Mouse (Mus musculus) stomach, embryonic 15.5 days (tissue): ENCODE results near the gene Armh3. TPM values are rescaled to one million over a fixed set of nuclear protein-coding genes. Genes with fewer than 3 reads are reported as not detected.

ENCODE experiments used
- ATAC-seq: fragments of 200-750 bp; cut with Nextera tagmentation; 2 replicates; pipeline ENCODE4 v1.8.0; 2017; ENCODE audit warnings: low read depth, moderate number of reproducible peaks, moderate TSS enrichment; ENCODE audit not compliant: insufficient read depth, low FRiP score
- H3K27ac ChIP-seq: fragments of 300-500 bp; sonication (generic); 2 replicates; pipeline ENCODE4 v1.5.1; 2015; ENCODE audit warnings: mild to moderate bottlenecking, inconsistent platforms
- H3K27me3 ChIP-seq: fragments of 300-500 bp; sonication (generic); replicated peaks from 2 replicates; pipeline ENCODE4 v1.6.1; 2015; ENCODE audit warnings: inconsistent platforms
- H3K36me3 ChIP-seq: fragments of 300-500 bp; sonication (generic); 2 replicates; pipeline ENCODE4 v1.6.1; 2015; ENCODE audit warnings: inconsistent platforms
- H3K4me1 ChIP-seq: fragments of 300-500 bp; sonication (generic); 2 replicates; pipeline ENCODE4 v1.6.1; 2015; ENCODE audit warnings: inconsistent platforms
- H3K4me2 ChIP-seq: fragments of 300-500 bp; sonication (generic); 2 replicates; pipeline ENCODE4 v1.6.1; 2015; ENCODE audit warnings: mild to moderate bottlenecking, inconsistent platforms
- H3K4me3 ChIP-seq: fragments of 300-500 bp; sonication (generic); replicated peaks from 2 replicates; pipeline ENCODE4 v1.5.1; 2015; ENCODE audit warnings: inconsistent platforms
- H3K9ac ChIP-seq: fragments of 300-500 bp; sonication (generic); 2 replicates; pipeline ENCODE4 v1.6.1; 2015; ENCODE audit warnings: inconsistent platforms
- H3K9me3 ChIP-seq: fragments of 300-500 bp; sonication (generic); 2 replicates; pipeline ENCODE4 v1.6.1; 2016; ENCODE audit warnings: inconsistent platforms
- WGBS: fragments of 180-500 bp; shearing (Covaris S2); methylation state at CpG from one replicate; pipeline ENCODE4 v1.1.7; 2015; 5-methylcytosine and 5-hydroxymethylcytosine counted together
- polyA plus RNA-seq: library from polyadenylated mRNA; unstranded; fragments of >200 nt; fragmentation: Nextera tagmentation; extraction: Ambion mirVana; gene quantifications from 2 replicates; pipeline ENCODE4 v1.2.1, GENCODE M21; 2015

The Armh3 gene
- polyA plus RNA-seq, 1 experiment from 2014 or later = 13.1 TPM

GRCm38 (mm10) chr19:46040149-46040902 lies 42.0 kb upstream of the Armh3 start:
- Histone ChIP-seq H3K4me1 (peaks cover 54% of the 10 kb centered on the region), H3K27ac (peak overlapping the region; percentile 99), H3K9me3 (no peaks in the 10 kb centered on the region), H3K36me3 (peaks cover 15% of the 10 kb centered on the region), H3K9ac (0 out of 2 replicates have a peak overlapping the region, but pooled peaks have one; percentile 11), H3K4me2 (peak overlapping the region; percentile 90), H3K27me3 (no peaks in the 10 kb centered on the region), H3K4me3 (peak overlapping the region; percentile 74)
- no peak for ATAC-seq
- WGBS = 34% methylated on average over 14 of the region's 14 CpGs

GRCm38 (mm10) chr19:46039478-46039877 lies 41.2 kb upstream of the Armh3 start:
- peak overlapping the region; percentile 89 for H3K27ac ChIP-seq
- peak overlapping the region; percentile 74 for H3K4me3 ChIP-seq
- H3K36me3 ChIP-seq = peaks cover 23% of the 10 kb centered on the region
- peak overlapping the region; percentile 80 for H3K9ac ChIP-seq
- H3K27me3 ChIP-seq = no peaks in the 10 kb centered on the region
- WGBS = under 1% methylated on average over 28 of the region's 30 CpGs
- ATAC-seq = peak; percentile 84
- no peaks in the 10 kb centered on the region for H3K9me3 ChIP-seq
- H3K4me2 ChIP-seq = peak overlapping the region; percentile 90
- peaks cover 54% of the 10 kb centered on the region for H3K4me1 ChIP-seq

GRCm38 (mm10) chr19:46038851-46039260 lies 40.6 kb upstream of the Armh3 start:
- Histone ChIP-seq H3K36me3 (peaks cover 30% of the 10 kb centered on the region), H3K4me3 (peak overlapping the region; percentile 74), H3K4me2 (peak overlapping the region; percentile 90), H3K9ac (peak overlapping the region; percentile 80), H3K27ac (peak overlapping the region; percentile 89), H3K27me3 (no peaks in the 10 kb centered on the region), H3K9me3 (no peaks in the 10 kb centered on the region), H3K4me1 (peaks cover 54% of the 10 kb centered on the region)
- WGBS = 0% methylated on average over 17 of the region's 17 CpGs
- no peak for ATAC-seq

GRCm38 (mm10) chr19:46037925-46038850 lies 39.9 kb upstream of the Armh3 start:
- Histone ChIP-seq H3K4me3 (peak overlapping the region; percentile 74), H3K9ac (peak overlapping the region; percentile 80), H3K27me3 (no peaks in the 10 kb centered on the region), H3K4me2 (peak overlapping the region; percentile 90), H3K4me1 (peaks cover 51% of the 10 kb centered on the region), H3K36me3 (peaks cover 36% of the 10 kb centered on the region), H3K27ac (peak overlapping the region; percentile 89), H3K9me3 (no peaks in the 10 kb centered on the region)
- 7% methylated on average over 13 of the region's 13 CpGs for WGBS
- no peak for ATAC-seq

GRCm38 (mm10) chr19:46037243-46037924 lies 39.1 kb upstream of the Armh3 start:
- 16% methylated on average over 6 of the region's 6 CpGs for WGBS
- ATAC-seq = 0 out of 2 replicates have a peak, but pooled peaks have one; percentile 11
- H3K36me3 ChIP-seq = peaks cover 44% of the 10 kb centered on the region
- peak overlapping the region; percentile 90 for H3K4me2 ChIP-seq
- H3K27ac ChIP-seq = peak overlapping the region; percentile 89
- H3K4me3 ChIP-seq = peak overlapping the region; percentile 74
- H3K4me1 ChIP-seq = peaks cover 43% of the 10 kb centered on the region
- H3K9me3 ChIP-seq = no peaks in the 10 kb centered on the region
- no peaks in the 10 kb centered on the region for H3K27me3 ChIP-seq
- peak overlapping the region; percentile 80 for H3K9ac ChIP-seq

DNA sequence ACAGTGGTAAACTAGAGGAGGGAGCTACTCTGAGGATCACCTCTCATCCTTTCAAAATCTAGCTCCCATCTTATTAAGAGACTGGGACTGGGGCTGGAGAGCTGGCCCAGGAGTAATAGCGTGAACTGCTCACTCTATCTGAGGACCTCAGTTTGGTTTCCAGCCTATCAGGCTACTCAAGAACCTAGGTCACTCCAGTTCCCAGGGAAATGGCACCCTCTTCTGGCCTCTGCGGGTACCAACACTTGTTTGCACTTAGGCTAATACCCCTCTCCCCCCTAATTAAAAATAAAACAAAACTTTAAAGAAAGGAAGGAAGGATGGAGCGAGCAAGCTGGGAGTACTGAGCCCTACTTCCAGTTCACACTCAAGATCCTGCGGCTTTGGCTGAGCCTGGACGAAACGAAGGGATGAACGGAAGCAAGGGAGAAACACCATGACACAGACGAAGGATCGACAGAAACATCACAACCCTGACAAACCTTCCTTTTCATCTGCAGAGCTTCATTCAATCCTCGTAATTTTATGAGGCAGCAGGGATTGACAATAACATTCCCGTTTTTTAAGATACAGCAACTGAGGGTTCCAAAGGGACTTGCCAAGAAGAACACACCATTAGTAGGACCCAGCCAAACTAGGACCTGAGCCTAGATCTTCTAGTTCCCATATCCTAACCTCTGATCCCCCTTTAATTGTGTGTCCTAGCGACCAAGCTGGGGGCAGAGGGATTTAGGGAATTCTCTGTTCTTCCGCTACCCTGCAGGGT lies 38.4 kb upstream of the Armh3 start:
- Histone ChIP-seq H3K4me2 (peak overlapping the region; percentile 90), H3K27me3 (no peaks in the 10 kb centered on the region), H3K4me1 (peaks cover 35% of the 10 kb centered on the region), H3K4me3 (peak overlapping the region; percentile 74), H3K9me3 (no peaks in the 10 kb centered on the region), H3K9ac (no peak overlapping the region), H3K27ac (peak overlapping the region; percentile 89; the same call in 1 of the 2 replicates), H3K36me3 (peaks cover 51% of the 10 kb centered on the region)
- 65% methylated on average over 13 of the region's 13 CpGs for WGBS
- no peak for ATAC-seq

DNA sequence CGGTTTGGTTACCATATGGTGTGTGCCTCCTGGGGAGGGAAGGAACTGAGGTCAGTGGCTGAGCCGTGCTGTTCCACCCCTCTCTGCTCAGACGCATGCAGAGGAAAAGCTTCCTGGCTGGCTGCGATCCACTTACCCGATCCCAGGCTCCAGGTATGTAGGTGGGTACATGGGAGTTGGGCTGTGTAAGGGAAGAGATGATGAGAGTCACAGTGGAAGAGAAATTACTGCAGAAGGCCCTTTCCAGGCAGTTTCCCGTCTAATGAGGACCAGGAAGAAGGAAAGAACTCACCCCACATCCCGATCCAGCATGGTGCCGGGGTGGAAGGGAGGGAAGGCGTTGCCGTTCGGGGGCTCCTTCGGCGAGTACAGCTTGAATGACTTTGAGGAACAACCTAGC lies 37.7 kb upstream of the Armh3 start:
- no peak overlapping the region for H3K27ac ChIP-seq
- H3K4me1 ChIP-seq = peaks cover 29% of the 10 kb centered on the region
- no peak overlapping the region for H3K9ac ChIP-seq
- no peak for ATAC-seq
- H3K9me3 ChIP-seq = no peaks in the 10 kb centered on the region
- H3K36me3 ChIP-seq = peaks cover 54% of the 10 kb centered on the region
- 85% methylated on average over 13 of the region's 13 CpGs for WGBS
- no peaks in the 10 kb centered on the region for H3K27me3 ChIP-seq
- no peak overlapping the region for H3K4me2 ChIP-seq
- H3K4me3 ChIP-seq = no peak overlapping the region

GRCm38 (mm10) chr19:46033911-46034310 lies 35.6 kb upstream of the Armh3 start:
- ATAC-seq = no peak
- no peak overlapping the region for H3K9ac ChIP-seq
- no peak overlapping the region for H3K4me2 ChIP-seq
- no peak overlapping the region for H3K4me3 ChIP-seq
- H3K27ac ChIP-seq = no peak overlapping the region
- H3K9me3 ChIP-seq = no peaks in the 10 kb centered on the region
- WGBS = 93% methylated on average over 11 of the region's 11 CpGs
- H3K27me3 ChIP-seq = no peaks in the 10 kb centered on the region
- peaks cover 19% of the 10 kb centered on the region for H3K4me1 ChIP-seq
- H3K36me3 ChIP-seq = peaks cover 58% of the 10 kb centered on the region

DNA sequence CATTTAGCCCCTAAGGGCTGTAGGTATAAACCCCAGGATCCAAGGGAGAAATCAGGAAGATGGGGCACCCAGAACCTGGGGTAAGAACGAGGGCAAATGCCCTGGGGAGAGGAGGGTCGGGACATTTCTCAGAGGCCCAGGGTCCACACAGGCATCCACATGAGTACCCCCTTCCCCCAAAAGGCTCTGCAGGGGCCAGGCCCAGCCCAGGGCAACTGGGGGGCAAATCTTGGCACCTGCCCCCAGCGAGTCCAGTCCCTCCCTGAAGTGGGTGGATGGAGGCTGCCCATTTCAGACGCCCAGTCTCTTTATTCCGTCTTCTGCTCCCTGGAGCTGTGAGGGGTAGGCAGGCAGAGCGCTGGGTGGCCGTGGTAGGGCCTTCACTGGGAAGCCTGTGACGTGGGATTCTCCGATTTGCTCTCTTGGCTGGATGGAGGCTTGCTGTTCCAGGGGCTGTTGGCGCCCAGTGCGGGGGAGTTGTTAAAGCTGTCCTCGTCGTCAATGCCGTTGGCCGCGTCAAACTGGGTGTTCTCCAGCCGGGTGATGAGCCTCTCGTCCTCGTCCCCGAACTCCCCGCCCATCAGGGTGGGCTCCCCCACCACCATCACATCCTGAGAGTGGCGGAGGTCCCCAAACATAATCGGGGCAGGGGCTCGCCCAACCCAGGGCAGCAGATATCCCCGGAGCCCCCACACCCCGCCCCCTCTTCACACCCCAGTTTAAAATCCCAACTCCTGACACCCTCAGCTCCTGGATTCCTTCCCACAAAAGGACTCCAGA lies 34.6 kb upstream of the Armh3 start:
- H3K4me2 ChIP-seq = no peak overlapping the region
- no peaks in the 10 kb centered on the region for H3K9me3 ChIP-seq
- peaks cover 15% of the 10 kb centered on the region for H3K4me1 ChIP-seq
- no peak for ATAC-seq
- no peak overlapping the region for H3K4me3 ChIP-seq
- WGBS = 86% methylated on average over 26 of the region's 26 CpGs
- H3K36me3 ChIP-seq = peaks cover 58% of the 10 kb centered on the region
- no peak overlapping the region for H3K9ac ChIP-seq
- H3K27me3 ChIP-seq = no peaks in the 10 kb centered on the region
- no peak overlapping the region for H3K27ac ChIP-seq

DNA sequence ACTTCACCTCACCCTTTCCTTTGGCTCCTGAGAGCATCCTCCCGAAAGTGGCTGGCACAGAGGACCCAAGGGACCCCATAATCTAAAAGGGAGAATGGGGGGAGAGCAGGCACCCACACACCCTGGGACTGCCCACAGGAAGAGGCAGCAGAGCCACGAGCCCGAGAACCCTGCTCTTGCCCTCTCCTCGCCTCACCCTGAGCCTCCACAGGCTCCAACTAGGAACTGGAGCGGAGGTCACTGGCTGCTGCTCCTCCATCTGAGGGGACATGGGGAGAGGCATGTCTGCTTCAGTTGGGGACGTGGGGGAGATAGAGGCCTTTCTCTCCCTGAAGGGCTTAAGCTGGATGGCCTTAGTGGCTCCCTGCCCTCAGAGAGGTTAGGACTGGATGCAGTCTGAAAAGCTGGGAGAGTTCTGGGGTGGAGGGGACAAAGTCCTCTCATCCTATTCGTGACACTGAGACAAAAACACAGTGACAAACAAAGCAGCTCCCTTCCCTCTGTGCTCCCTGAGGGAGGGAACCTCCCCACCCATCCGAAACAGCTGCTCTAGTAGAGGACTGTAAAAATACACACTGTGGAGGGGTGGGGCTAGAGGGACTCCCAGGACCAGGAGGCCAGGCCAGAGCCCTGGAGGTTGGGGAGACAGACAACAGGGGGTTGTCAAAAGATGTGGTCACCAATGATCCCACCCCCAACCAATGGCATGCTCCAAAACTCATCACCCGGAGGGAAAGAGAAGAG lies 33.6 kb upstream of the Armh3 start:
- Histone ChIP-seq H3K27me3 (no peaks in the 10 kb centered on the region), H3K9ac (no peak overlapping the region), H3K4me3 (no peak overlapping the region), H3K36me3 (peaks cover 56% of the 10 kb centered on the region), H3K4me2 (no peak overlapping the region), H3K9me3 (no peaks in the 10 kb centered on the region), H3K27ac (no peak overlapping the region), H3K4me1 (peaks cover 4% of the 10 kb centered on the region)
- WGBS = 74% methylated on average over 9 of the region's 9 CpGs
- ATAC-seq = no peak
